8 mouse cellular contexts compared by ENCODE assay signal in genomic region chr2:29803400-29803831, GRCm38 (mm10). TPM values are rescaled to one million over a fixed set of nuclear protein-coding genes. Genes with fewer than 3 reads are reported as not detected.
DNase-seq lines count a peak whose midpoint lies in the region; ATAC-seq lines count a peak whose summit lies in the region.

No protein-coding gene starts in this region.

- no peak for DNase-seq in heart, adult 9 months (ENCODE audit: low spot score in 2 of 2)
- peak; percentile 28 for DNase-seq in c-Kit-positive CD71-negative TER-119-negative erythroid progenitor cells, embryonic 14.5 days (ENCODE audit: low read depth)
- peak; percentile 30 to 62 for DNase-seq in kidney, postnatal 36 days
- DNase-seq in midbrain, embryonic 10.5 days (ENCODE audit: low spot score), result peak; percentile 40
- DNase-seq in right cerebral cortex, adult 2 months (ENCODE audit: low spot score in 2 of 2), result no peak
- DNase-seq in frontal cortex, postnatal 10 days (ENCODE audit: low spot score in 2 of 2), result no peak

- peak overlapping the region; percentile 88 for H3K4me3 ChIP-seq in heart, embryonic 11.5 days (ENCODE audit: low read depth, low read length)
- H3K4me3 ChIP-seq in heart, embryonic 15.5 days, result peak overlapping the region; percentile 79
- H3K4me3 ChIP-seq in midbrain, embryonic 10.5 days, result peak overlapping the region; percentile 98

- H3K9me3 ChIP-seq in heart, embryonic 11.5 days (replicated peaks; ENCODE audit: control insufficient read depth, low read length), result no peaks in the 10 kb centered on the region
- no peaks in the 10 kb centered on the region for H3K9me3 ChIP-seq in heart, embryonic 15.5 days (replicated peaks)
- no peaks in the 10 kb centered on the region for H3K9me3 ChIP-seq in midbrain, embryonic 10.5 days (replicated peaks)

- ATAC-seq in heart, embryonic 11.5 days (replicated peaks; ENCODE audit: insufficient number of reproducible peaks, low FRiP score, low TSS enrichment), result no peak
- ATAC-seq in heart, embryonic 15.5 days (replicated peaks; ENCODE audit: insufficient number of reproducible peaks, insufficient read depth, low FRiP score, low read depth), result no peak

- peak overlapping the region; percentile 89 for H3K4me2 ChIP-seq in heart, embryonic 11.5 days
- peak overlapping the region; percentile 86 for H3K4me2 ChIP-seq in heart, embryonic 15.5 days

- no peak overlapping the region for H3K27ac ChIP-seq in heart, embryonic 11.5 days (ENCODE audit: low read depth, low read length)
- H3K27ac ChIP-seq in heart, embryonic 15.5 days, result peak overlapping the region; percentile 82
- peak overlapping the region; percentile 89 for H3K27ac ChIP-seq in midbrain, embryonic 10.5 days (replicated peaks)

- H3K36me3 ChIP-seq in heart, embryonic 11.5 days (ENCODE audit: control insufficient read depth, insufficient read depth, low read length), result peaks cover 12% of the 10 kb centered on the region; the same call in 1 of the 2 replicates
- peaks cover 33% of the 10 kb centered on the region for H3K36me3 ChIP-seq in heart, embryonic 15.5 days
- peaks cover 45% of the 10 kb centered on the region for H3K36me3 ChIP-seq in midbrain, embryonic 10.5 days

- peaks cover 10% of the 10 kb centered on the region for H3K4me1 ChIP-seq in heart, embryonic 11.5 days (ENCODE audit: control insufficient read depth, insufficient read depth, low read length)
- H3K4me1 ChIP-seq in heart, embryonic 15.5 days (replicated peaks), result peaks cover 14% of the 10 kb centered on the region
- peaks cover 20% of the 10 kb centered on the region for H3K4me1 ChIP-seq in midbrain, embryonic 10.5 days

- H3K9ac ChIP-seq in heart, embryonic 11.5 days (ENCODE audit: low read depth, low read length), result peak overlapping the region; percentile 89
- H3K9ac ChIP-seq in heart, embryonic 15.5 days, result peak overlapping the region; percentile 84

- 18% methylated on average over 6 of the region's 6 CpGs for WGBS in heart, embryonic 11.5 days (ENCODE audit: insufficient replicate concordance)
- 14% methylated on average over 6 of the region's 6 CpGs for WGBS in heart, embryonic 15.5 days
- WGBS in midbrain, embryonic 10.5 days, result 25% methylated on average over 6 of the region's 6 CpGs

- no peaks in the 10 kb centered on the region; the same call in 1 of the 2 replicates for H3K27me3 ChIP-seq in heart, embryonic 11.5 days (ENCODE audit: control insufficient read depth, insufficient read depth, low read length)
- H3K27me3 ChIP-seq in heart, embryonic 15.5 days, result 0 out of 2 replicates have a peak, but pooled peaks cover 3% of the 10 kb centered on the region
- no peaks in the 10 kb centered on the region for H3K27me3 ChIP-seq in midbrain, embryonic 10.5 days (ENCODE audit: low read depth, poor library complexity, severe bottlenecking)

RNA-seq across cellular contexts. Expression of gene Slc27a4, which starts 1.0 kb away (rescaled TPM):
- 6.7 and 8.3 TPM in 2 replicates for polyA plus RNA-seq in heart, embryonic 11.5 days (2014; fragmentation: Nextera tagmentation; extraction: Ambion mirVana)
- 9.7 and 12.6 TPM in 2 replicates for polyA plus RNA-seq in heart, embryonic 15.5 days (2015; fragmentation: Nextera tagmentation; extraction: Ambion mirVana)
- 16.9 and 18.1 TPM in 2 replicates for polyA plus RNA-seq in midbrain, embryonic 10.5 days (2016; fragmentation: Nextera tagmentation; extraction: Ambion mirVana)

RNA-seq across cellular contexts. Expression of gene Trub2, which starts 15.1 kb away (rescaled TPM):
- 21.0 and 25.6 TPM in 2 replicates for polyA plus RNA-seq in heart, embryonic 11.5 days (2014; fragmentation: Nextera tagmentation; extraction: Ambion mirVana)
- polyA plus RNA-seq in heart, embryonic 15.5 days (2015; fragmentation: Nextera tagmentation; extraction: Ambion mirVana), result 21.0 and 29.8 TPM in 2 replicates
- 54.2 and 62.4 TPM in 2 replicates for polyA plus RNA-seq in midbrain, embryonic 10.5 days (2016; fragmentation: Nextera tagmentation; extraction: Ambion mirVana)

RNA-seq across cellular contexts. Expression of gene Coq4, which starts 16.1 kb away (rescaled TPM):
- polyA plus RNA-seq in heart, embryonic 11.5 days (2014; fragmentation: Nextera tagmentation; extraction: Ambion mirVana), result 28.8 and 30.2 TPM in 2 replicates
- polyA plus RNA-seq in heart, embryonic 15.5 days (2015; fragmentation: Nextera tagmentation; extraction: Ambion mirVana), result 22.9 and 28.7 TPM in 2 replicates
- 48.1 and 48.6 TPM in 2 replicates for polyA plus RNA-seq in midbrain, embryonic 10.5 days (2016; fragmentation: Nextera tagmentation; extraction: Ambion mirVana)

RNA-seq across cellular contexts. Expression of gene Urm1, which starts 16.5 kb away (rescaled TPM):
- polyA plus RNA-seq in heart, embryonic 11.5 days (2014; fragmentation: Nextera tagmentation; extraction: Ambion mirVana), result 17.4 and 18.1 TPM in 2 replicates
- polyA plus RNA-seq in heart, embryonic 15.5 days (2015; fragmentation: Nextera tagmentation; extraction: Ambion mirVana), result 13.0 and 18.6 TPM in 2 replicates
- polyA plus RNA-seq in midbrain, embryonic 10.5 days (2016; fragmentation: Nextera tagmentation; extraction: Ambion mirVana), result 22.3 TPM in 2 replicates

RNA-seq across cellular contexts. Expression of gene Gm13547, which starts 44.3 kb away (rescaled TPM):
- polyA plus RNA-seq in heart, embryonic 11.5 days (2014; fragmentation: Nextera tagmentation; extraction: Ambion mirVana), result 0.99 TPM in 1 of 2 replicates, not detected in the other
- not detected in 2 replicates for polyA plus RNA-seq in heart, embryonic 15.5 days (2015; fragmentation: Nextera tagmentation; extraction: Ambion mirVana)
- polyA plus RNA-seq in midbrain, embryonic 10.5 days (2016; fragmentation: Nextera tagmentation; extraction: Ambion mirVana), result 0.56 TPM in 1 of 2 replicates, not detected in the other

Comparison
In these comparisons a context has a peak if more than half of its experiments do, and no peak if none do; other contexts are left out.
1. DNase-seq: peak in c-Kit-positive CD71-negative TER-119-negative erythroid progenitor cells, embryonic 14.5 days (single experiment), kidney, postnatal 36 days (2 of 2) and midbrain, embryonic 10.5 days (single experiment); none in heart, adult 9 months (0 of 2), right cerebral cortex, adult 2 months (0 of 2) and frontal cortex, postnatal 10 days (0 of 2).
2. Peak in every context shown above with its lines, with median percentiles within 50 percentile points of each other: H3K4me3 ChIP-seq.